Mouse (Mus musculus) liver, postnatal 0 days (tissue): ENCODE results near the gene Ogfr.
A peak's percentile ranks its signal among the peaks of the same experiment; 100 is the strongest.

Experiments
- CTCF ChIP-seq: sonication (generic); IDR thresholded peaks from 2 replicates; pipeline ENCODE4 v1.5.1; 2016; ENCODE audit warnings: antibody characterized with exemption, low read depth
- EP300 ChIP-seq: IDR thresholded peaks from 2 replicates; pipeline ENCODE4 v1.6.1; 2016; ENCODE audit warnings: antibody characterized with exemption, low read depth, mild to moderate bottlenecking

DNA sequence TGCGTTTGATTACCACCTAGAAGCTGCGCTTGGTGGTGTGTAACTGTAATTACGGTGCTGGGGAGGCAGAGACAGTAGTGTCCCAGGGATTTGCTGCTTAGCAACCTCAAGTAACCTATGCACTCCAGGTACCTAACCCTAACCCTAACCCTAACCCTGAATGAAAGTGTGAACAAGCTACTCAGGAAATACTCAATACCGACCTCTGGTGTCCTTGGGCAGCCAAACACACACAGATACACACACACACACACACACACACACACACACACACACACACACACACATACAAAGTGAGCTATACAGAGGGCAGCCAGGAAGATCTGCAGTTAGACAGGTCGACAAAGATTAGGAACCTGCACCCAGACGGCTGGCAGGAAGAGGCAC, 316 bp upstream of the Ogfr start:
- TF ChIP-seq CTCF (peak; percentile 41; the same call in 1 of the 2 replicates), EP300 (no peak)
